Mouse (Mus musculus): ENCODE results near the gene Sema5b. TPM values are rescaled to one million over a fixed set of nuclear protein-coding genes. Genes with fewer than 3 reads are reported as not detected.

Sema5b gene
- not detected for polyA plus RNA-seq (2012; fragmentation: generic; extraction: Trizol)

- Histone ChIP-seq H3K4me2 (ENCODE audit: low read depth) (peak within 1 kb of the TSS; percentile 40), H3ac (ENCODE audit: control insufficient read depth, insufficient read length) (no peak within 1 kb of the TSS), H3K79me2 (ENCODE audit: control insufficient read depth, insufficient read depth) (no peaks in the 10 kb centered on the region), H3K4me3 (no peak within 1 kb of the TSS), H3K36me3 (ENCODE audit: control insufficient read depth, insufficient read depth) (no peaks in the 10 kb centered on the region), H3K27me3 (ENCODE audit: control insufficient read depth, insufficient read depth, insufficient read length) (peaks cover 50% of the 10 kb centered on the region)
- TF ChIP-seq TCF3 (IDR thresholded peaks at IDR 0.05; ENCODE audit: insufficient read length, low read depth) = no peak
- no peak for TF ChIP-seq MAX (IDR thresholded peaks at IDR 0.05; ENCODE audit: low read depth)
Measured at GRCm38 (mm10) chr16:35541117-35541641, at the start of gene Sema5b. Sema5b (plus strand) TSS chr16:35541145.

- H3K79me2 ChIP-seq (ENCODE audit: control insufficient read depth, insufficient read depth) = no peaks in the 10 kb centered on the region
- H3K4me3 ChIP-seq = no peak overlapping the region
- no peak overlapping the region for H3ac ChIP-seq (ENCODE audit: control insufficient read depth, insufficient read length)
- no peaks in the 10 kb centered on the region for H3K36me3 ChIP-seq (ENCODE audit: control insufficient read depth, insufficient read depth)
- H3K27me3 ChIP-seq (ENCODE audit: control insufficient read depth, insufficient read depth, insufficient read length) = no peaks in the 10 kb centered on the region
- TF ChIP-seq MYOG (IDR thresholded peaks at IDR 0.05; ENCODE audit: control insufficient read depth in 1 of 3, insufficient read depth in 1 of 3, insufficient read length in 2 of 3, low read depth in 2 of 3) (no peak), USF1 (IDR thresholded peaks at IDR 0.05; ENCODE audit: low read depth) (no peak), MYOD1 (IDR thresholded peaks at IDR 0.05; ENCODE audit: control insufficient read depth in 1 of 3, insufficient read length in 2 of 3, low read depth in 2 of 3) (no peak), TCF12 (IDR thresholded peaks at IDR 0.05; ENCODE audit: insufficient read depth, poor library complexity, severe bottlenecking) (no peak), REST (IDR thresholded peaks at IDR 0.05; ENCODE audit: insufficient read depth, insufficient read length) (no peak), POLR2A (IDR thresholded peaks at IDR 0.05; ENCODE audit: insufficient read length, low read depth) (no peak), E2F4 (IDR thresholded peaks at IDR 0.05; ENCODE audit: insufficient read depth) (no peak), SRF (IDR thresholded peaks at IDR 0.05; ENCODE audit: control insufficient read depth, insufficient read length, low read depth) (no peak), TCF3 (IDR thresholded peaks at IDR 0.05; ENCODE audit: insufficient read length, low read depth) (no peak), POLR2AphosphoS2 (IDR thresholded peaks at IDR 0.05; ENCODE audit: insufficient read length, low read depth) (no peak), MAX (IDR thresholded peaks at IDR 0.05; ENCODE audit: low read depth) (no peak), CEBPB (IDR thresholded peaks at IDR 0.05; ENCODE audit: insufficient read depth, poor library complexity, severe bottlenecking) (no peak)
- H3K4me2 ChIP-seq (ENCODE audit: low read depth) = no peak overlapping the region
Measured at GRCm38 (mm10) chr16:35500342-35500741, 40.6 kb upstream of the Sema5b start.

GRCm38 (mm10) chr16:35501106-35501760 is 39.7 kb upstream of the Sema5b start:
- Histone ChIP-seq H3ac (ENCODE audit: control insufficient read depth, insufficient read length) (no peak overlapping the region), H3K4me2 (ENCODE audit: low read depth) (no peak overlapping the region), H3K79me2 (ENCODE audit: control insufficient read depth, insufficient read depth) (no peaks in the 10 kb centered on the region), H3K27me3 (ENCODE audit: control insufficient read depth, insufficient read depth, insufficient read length) (no peaks in the 10 kb centered on the region), H3K36me3 (ENCODE audit: control insufficient read depth, insufficient read depth) (no peaks in the 10 kb centered on the region), H3K4me3 (no peak overlapping the region)
- no peak for TF ChIP-seq MAX (IDR thresholded peaks at IDR 0.05; ENCODE audit: low read depth)
- no peak for TF ChIP-seq POLR2A (IDR thresholded peaks at IDR 0.05; ENCODE audit: insufficient read length, low read depth)
- no peak for TF ChIP-seq TCF3 (IDR thresholded peaks at IDR 0.05; ENCODE audit: insufficient read length, low read depth)
- TF ChIP-seq SRF (IDR thresholded peaks at IDR 0.05; ENCODE audit: control insufficient read depth, insufficient read length, low read depth) = no peak
- no peak for TF ChIP-seq REST (IDR thresholded peaks at IDR 0.05; ENCODE audit: insufficient read depth, insufficient read length)
- TF ChIP-seq MYOD1 (IDR thresholded peaks at IDR 0.05; ENCODE audit: control insufficient read depth in 1 of 3, insufficient read length in 2 of 3, low read depth in 2 of 3) = no peak

GRCm38 (mm10) chr16:35502456-35502855 is 38.5 kb upstream of the Sema5b start:
- Histone ChIP-seq H3K79me2 (ENCODE audit: control insufficient read depth, insufficient read depth) (no peaks in the 10 kb centered on the region), H3K27me3 (ENCODE audit: control insufficient read depth, insufficient read depth, insufficient read length) (no peaks in the 10 kb centered on the region), H3K4me2 (ENCODE audit: low read depth) (no peak overlapping the region), H3ac (ENCODE audit: control insufficient read depth, insufficient read length) (no peak overlapping the region), H3K36me3 (ENCODE audit: control insufficient read depth, insufficient read depth) (no peaks in the 10 kb centered on the region), H3K4me3 (no peak overlapping the region)
- TF ChIP-seq REST (IDR thresholded peaks at IDR 0.05; ENCODE audit: insufficient read depth, insufficient read length) (no peak), MYOD1 (IDR thresholded peaks at IDR 0.05; ENCODE audit: control insufficient read depth in 1 of 3, insufficient read length in 2 of 3, low read depth in 2 of 3) (no peak), CEBPB (IDR thresholded peaks at IDR 0.05; ENCODE audit: insufficient read depth, poor library complexity, severe bottlenecking) (no peak), USF1 (IDR thresholded peaks at IDR 0.05; ENCODE audit: low read depth) (no peak), E2F4 (IDR thresholded peaks at IDR 0.05; ENCODE audit: insufficient read depth) (no peak), MAX (IDR thresholded peaks at IDR 0.05; ENCODE audit: low read depth) (no peak), POLR2A (IDR thresholded peaks at IDR 0.05; ENCODE audit: insufficient read length, low read depth) (no peak), TCF3 (IDR thresholded peaks at IDR 0.05; ENCODE audit: insufficient read length, low read depth) (no peak), TCF12 (IDR thresholded peaks at IDR 0.05; ENCODE audit: insufficient read depth, poor library complexity, severe bottlenecking) (no peak), POLR2AphosphoS2 (IDR thresholded peaks at IDR 0.05; ENCODE audit: insufficient read length, low read depth) (no peak)

- H3K36me3 ChIP-seq (ENCODE audit: control insufficient read depth, insufficient read depth) = no peaks in the 10 kb centered on the region
- no peak overlapping the region for H3K4me2 ChIP-seq (ENCODE audit: low read depth)
- no peak for TF ChIP-seq MAX (IDR thresholded peaks at IDR 0.05; ENCODE audit: low read depth)
- no peak for TF ChIP-seq E2F4 (IDR thresholded peaks at IDR 0.05; ENCODE audit: insufficient read depth)
- TF ChIP-seq REST (IDR thresholded peaks at IDR 0.05; ENCODE audit: insufficient read depth, insufficient read length) = no peak
- TF ChIP-seq TCF3 (IDR thresholded peaks at IDR 0.05; ENCODE audit: insufficient read length, low read depth) = no peak
Measured at GRCm38 (mm10) chr16:35504266-35504665, 36.7 kb upstream of the Sema5b start.

More at GRCm38 (mm10) chr16:35504266-35504665, 36.7 kb upstream of the Sema5b start:
- no peaks in the 10 kb centered on the region for H3K79me2 ChIP-seq (ENCODE audit: control insufficient read depth, insufficient read depth)
- H3K4me3 ChIP-seq = no peak overlapping the region
- H3ac ChIP-seq (ENCODE audit: control insufficient read depth, insufficient read length) = no peak overlapping the region
- H3K27me3 ChIP-seq (ENCODE audit: control insufficient read depth, insufficient read depth, insufficient read length) = no peaks in the 10 kb centered on the region
